Mouse (Mus musculus): ENCODE results near the gene Tiparp.

DNA sequence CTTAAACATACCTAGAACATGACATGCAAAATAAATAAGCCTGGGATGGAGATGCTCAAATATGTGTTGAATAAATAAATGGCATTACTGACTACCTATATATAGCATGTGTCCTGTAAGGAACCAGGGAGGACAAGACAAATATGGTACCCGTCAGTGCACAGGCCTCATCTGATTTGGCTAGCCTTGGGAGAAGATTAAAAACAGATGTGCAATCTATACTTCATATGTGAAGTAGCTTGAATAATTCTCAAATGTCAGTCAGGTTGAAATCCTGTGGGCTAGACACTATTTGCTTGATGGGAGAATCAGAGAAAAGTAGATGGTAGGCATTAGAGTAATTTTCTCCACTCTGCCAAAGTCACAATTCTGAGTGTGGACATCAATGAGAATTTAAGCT lies 6.8 kb upstream of the Tiparp start:
- TF ChIP-seq CTCF (IDR thresholded peaks at IDR 0.05; ENCODE audit: low read depth, low read length) (no peak), POLR2A (IDR thresholded peaks at IDR 0.05; ENCODE audit: insufficient read depth, low read length) (no peak), EP300 (IDR thresholded peaks at IDR 0.05; ENCODE audit: insufficient read depth, low read depth, low read length) (no peak)
